Mouse (Mus musculus): ENCODE results near the gene Cacna2d3. TPM values are rescaled to one million over a fixed set of nuclear protein-coding genes. Genes with fewer than 3 reads are reported as not detected.

The Cacna2d3 gene
- polyA plus RNA-seq, 2 experiments = 0.03 TPM; not detected in 1

GRCm38 (mm10) chr14:28979230-28979629, 742.4 kb downstream of the Cacna2d3 start:
- TF ChIP-seq EP300 (IDR thresholded peaks at IDR 0.05; ENCODE audit: low read depth) (no peak), CTCF (IDR thresholded peaks at IDR 0.05; ENCODE audit: low read depth) (no peak)
- DNase-seq (ENCODE audit: low read depth in 3 of 3, low spot score in 3 of 3) (no peak), ATAC-seq (ENCODE audit: insufficient read depth) (no peak)
- H3K9ac ChIP-seq (replicated peaks) = no peak overlapping the region
- no peaks in the 10 kb centered on the region for H3K9me3 ChIP-seq (ENCODE audit: control insufficient read depth, low read length)
- no peaks in the 10 kb centered on the region for H3K36me3 ChIP-seq (replicated peaks; ENCODE audit: control insufficient read depth, insufficient read depth, low read depth)
- no peaks in the 10 kb centered on the region for H3K4me1 ChIP-seq (replicated peaks; ENCODE audit: control insufficient read depth in 2 of 2, insufficient read depth in 2 of 2, low read length in 1 of 2)
- no peaks in the 10 kb centered on the region for H3K27me3 ChIP-seq (ENCODE audit: control insufficient read depth, insufficient read depth, low read length)
- WGBS (ENCODE audit: insufficient replicate concordance) = 49% methylated on average over 2 of the region's 2 CpGs
- no peak overlapping the region for H3K27ac ChIP-seq
- no peak overlapping the region for H3K4me2 ChIP-seq (ENCODE audit: low read depth)
- no peak overlapping the region for H3K4me3 ChIP-seq (ENCODE audit: insufficient read depth in 1 of 2, low read depth in 2 of 2, low read length in 2 of 2)

- Histone ChIP-seq H3K4me2 (ENCODE audit: low read depth) (no peak overlapping the region), H3K9me3 (ENCODE audit: control insufficient read depth, low read length) (no peaks in the 10 kb centered on the region), H3K9ac (replicated peaks) (no peak overlapping the region), H3K36me3 (replicated peaks; ENCODE audit: control insufficient read depth, insufficient read depth, low read depth) (no peaks in the 10 kb centered on the region), H3K4me1 (replicated peaks; ENCODE audit: control insufficient read depth in 2 of 2, insufficient read depth in 2 of 2, low read length in 1 of 2) (no peaks in the 10 kb centered on the region), H3K27ac (no peak overlapping the region), H3K4me3 (ENCODE audit: insufficient read depth in 1 of 2, low read depth in 2 of 2, low read length in 2 of 2) (no peak overlapping the region), H3K27me3 (ENCODE audit: control insufficient read depth, insufficient read depth, low read length) (no peaks in the 10 kb centered on the region)
- TF ChIP-seq CTCF (IDR thresholded peaks at IDR 0.05; ENCODE audit: low read depth) = no peak
- TF ChIP-seq EP300 (IDR thresholded peaks at IDR 0.05; ENCODE audit: low read depth) = no peak
- ATAC-seq (ENCODE audit: insufficient read depth) = no peak
- DNase-seq (ENCODE audit: low read depth in 3 of 3, low spot score in 3 of 3) = no peak
- WGBS (ENCODE audit: insufficient replicate concordance) = 52% methylated on average over 5 of the region's 5 CpGs
Measured at GRCm38 (mm10) chr14:28972620-28973019, 749.0 kb downstream of the Cacna2d3 start.

DNA sequence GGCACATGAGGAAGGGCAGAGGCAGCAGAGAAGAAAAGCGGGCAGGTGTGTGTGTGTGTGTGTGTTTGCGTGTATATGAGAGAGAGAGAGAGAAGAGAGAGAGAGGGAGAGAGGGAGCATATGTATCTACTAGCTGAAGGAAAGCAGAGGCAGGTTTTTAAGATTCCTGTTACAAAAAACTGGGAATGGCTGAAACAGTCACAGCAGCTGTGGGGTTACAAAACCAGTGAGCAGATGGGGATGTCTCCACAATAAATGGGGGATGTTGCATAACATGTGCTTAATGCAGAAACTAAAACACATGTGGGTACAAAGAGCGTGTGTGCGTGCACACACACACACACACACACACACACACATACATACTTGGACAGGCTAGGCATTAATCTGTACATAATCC, 752.4 kb downstream of the Cacna2d3 start:
- Histone ChIP-seq H3K4me2 (ENCODE audit: low read depth) (no peak overlapping the region), H3K4me1 (replicated peaks; ENCODE audit: control insufficient read depth in 2 of 2, insufficient read depth in 2 of 2, low read length in 1 of 2) (no peaks in the 10 kb centered on the region), H3K9ac (replicated peaks) (no peak overlapping the region), H3K9me3 (ENCODE audit: control insufficient read depth, low read length) (no peaks in the 10 kb centered on the region), H3K4me3 (ENCODE audit: insufficient read depth in 1 of 2, low read depth in 2 of 2, low read length in 2 of 2) (no peak overlapping the region), H3K27ac (no peak overlapping the region), H3K36me3 (replicated peaks; ENCODE audit: control insufficient read depth, insufficient read depth, low read depth) (no peaks in the 10 kb centered on the region), H3K27me3 (ENCODE audit: control insufficient read depth, insufficient read depth, low read length) (no peaks in the 10 kb centered on the region)
- 55% methylated on average over 4 of the region's 4 CpGs for WGBS (ENCODE audit: insufficient replicate concordance)
- TF ChIP-seq CTCF (IDR thresholded peaks at IDR 0.05; ENCODE audit: low read depth) (no peak), EP300 (IDR thresholded peaks at IDR 0.05; ENCODE audit: low read depth) (no peak)
- DNase-seq (ENCODE audit: low read depth in 3 of 3, low spot score in 3 of 3) = no peak
- no peak for ATAC-seq (ENCODE audit: insufficient read depth)

DNA sequence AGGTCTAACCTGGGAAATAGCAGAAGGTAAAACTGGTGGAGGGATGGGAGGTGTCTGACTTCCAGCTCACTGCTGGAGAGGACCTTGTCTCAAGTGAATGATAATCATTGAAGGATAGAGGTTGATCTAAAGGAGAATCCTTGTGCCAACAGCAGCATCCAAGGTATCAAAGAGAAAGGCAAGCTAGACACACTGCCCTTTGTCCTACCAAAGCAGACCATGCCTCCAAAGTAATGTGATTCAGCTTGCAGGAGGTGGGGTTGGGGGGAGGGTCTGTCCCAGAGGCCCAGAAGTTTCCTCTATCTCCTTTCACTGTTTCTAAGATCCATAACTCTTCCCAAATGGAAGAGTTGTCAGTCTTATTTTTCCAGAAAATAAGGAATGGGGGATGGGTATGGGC, 754.8 kb downstream of the Cacna2d3 start:
- no peaks in the 10 kb centered on the region for H3K36me3 ChIP-seq (replicated peaks; ENCODE audit: control insufficient read depth, insufficient read depth, low read depth)
- ATAC-seq (ENCODE audit: insufficient read depth) (no peak), DNase-seq (ENCODE audit: low read depth in 3 of 3, low spot score in 3 of 3) (no peak)
- H3K27ac ChIP-seq = no peak overlapping the region
- no peaks in the 10 kb centered on the region for H3K27me3 ChIP-seq (ENCODE audit: control insufficient read depth, insufficient read depth, low read length)
- TF ChIP-seq CTCF (IDR thresholded peaks at IDR 0.05; ENCODE audit: low read depth) = no peak
- TF ChIP-seq EP300 (IDR thresholded peaks at IDR 0.05; ENCODE audit: low read depth) = no peak
- no peaks in the 10 kb centered on the region for H3K9me3 ChIP-seq (ENCODE audit: control insufficient read depth, low read length)
- no peaks in the 10 kb centered on the region for H3K4me1 ChIP-seq (replicated peaks; ENCODE audit: control insufficient read depth in 2 of 2, insufficient read depth in 2 of 2, low read length in 1 of 2)
- H3K4me2 ChIP-seq (ENCODE audit: low read depth) = no peak overlapping the region
- no peak overlapping the region for H3K4me3 ChIP-seq (ENCODE audit: insufficient read depth in 1 of 2, low read depth in 2 of 2, low read length in 2 of 2)
- no peak overlapping the region for H3K9ac ChIP-seq (replicated peaks)

- DNase-seq (ENCODE audit: low read depth in 3 of 3, low spot score in 3 of 3) (no peak), ATAC-seq (ENCODE audit: insufficient read depth) (no peak)
- no peak for TF ChIP-seq CTCF (IDR thresholded peaks at IDR 0.05; ENCODE audit: low read depth)
- TF ChIP-seq EP300 (IDR thresholded peaks at IDR 0.05; ENCODE audit: low read depth) = no peak
- no peaks in the 10 kb centered on the region for H3K4me1 ChIP-seq (replicated peaks; ENCODE audit: control insufficient read depth in 2 of 2, insufficient read depth in 2 of 2, low read length in 1 of 2)
- H3K9ac ChIP-seq (replicated peaks) = no peak overlapping the region
- H3K4me3 ChIP-seq (ENCODE audit: insufficient read depth in 1 of 2, low read depth in 2 of 2, low read length in 2 of 2) = no peak overlapping the region
- H3K27ac ChIP-seq = no peak overlapping the region
- H3K36me3 ChIP-seq (replicated peaks; ENCODE audit: control insufficient read depth, insufficient read depth, low read depth) = no peaks in the 10 kb centered on the region
- WGBS (ENCODE audit: insufficient replicate concordance) = 59% methylated on average over 5 of the region's 5 CpGs
- H3K4me2 ChIP-seq (ENCODE audit: low read depth) = no peak overlapping the region
- no peaks in the 10 kb centered on the region for H3K27me3 ChIP-seq (ENCODE audit: control insufficient read depth, insufficient read depth, low read length)
- no peaks in the 10 kb centered on the region for H3K9me3 ChIP-seq (ENCODE audit: control insufficient read depth, low read length)
Measured at GRCm38 (mm10) chr14:28961379-28961778, 760.3 kb downstream of the Cacna2d3 start.

All from liver, embryonic 14.5 days (tissue).